Mouse (Mus musculus): ENCODE data around the gene Auh.

Auh gene

GRCm38 (mm10) chr13:52921065-52921825 lies 8.2 kb downstream of the Auh start:
- DNase-seq, result no peak

GRCm38 (mm10) chr13:52919790-52920352 lies 9.6 kb downstream of the Auh start:
- no peak for DNase-seq

GRCm38 (mm10) chr13:52918333-52918732 lies 11.1 kb downstream of the Auh start:
- DNase-seq, result no peak

GRCm38 (mm10) chr13:52914591-52915110 lies 14.8 kb downstream of the Auh start:
- DNase-seq, result no peak

- DNase-seq, result no peak
Observed at GRCm38 (mm10) chr13:52913926-52914325, 15.6 kb downstream of the Auh start.

- DNase-seq, result no peak
Observed at GRCm38 (mm10) chr13:52912495-52912894, 17.0 kb downstream of the Auh start.

GRCm38 (mm10) chr13:52911259-52911658 lies 18.2 kb downstream of the Auh start:
- no peak for DNase-seq

GRCm38 (mm10) chr13:52906296-52906695 lies 23.2 kb downstream of the Auh start:
- no peak for DNase-seq

- no peak for DNase-seq
Observed at GRCm38 (mm10) chr13:52904175-52904574, 25.3 kb downstream of the Auh start.

GRCm38 (mm10) chr13:52903767-52904166 lies 25.7 kb downstream of the Auh start:
- DNase-seq, result no peak

GRCm38 (mm10) chr13:52902517-52902916 lies 27.0 kb downstream of the Auh start:
- DNase-seq, result no peak

- peak; percentile 38 to 67 for DNase-seq
Observed at GRCm38 (mm10) chr13:52899664-52900063, 29.8 kb downstream of the Auh start.

- no peak for DNase-seq
Observed at GRCm38 (mm10) chr13:52897806-52898205, 31.7 kb downstream of the Auh start.

- DNase-seq, result no peak
Observed at GRCm38 (mm10) chr13:52892791-52893190, 36.7 kb downstream of the Auh start.

- DNase-seq, result no peak
Observed at GRCm38 (mm10) chr13:52892065-52892503, 37.4 kb downstream of the Auh start.

- DNase-seq, result no peak
Observed at GRCm38 (mm10) chr13:52890313-52890712, 39.2 kb downstream of the Auh start.

GRCm38 (mm10) chr13:52886779-52887178 lies 42.7 kb downstream of the Auh start:
- no peak for DNase-seq

- DNase-seq, result no peak
Observed at GRCm38 (mm10) chr13:52883960-52884326, 45.5 kb downstream of the Auh start.

- DNase-seq, result no peak
Observed at GRCm38 (mm10) chr13:52883084-52883959, 46.2 kb downstream of the Auh start.

GRCm38 (mm10) chr13:52880386-52880785 lies 49.1 kb downstream of the Auh start:
- DNase-seq, result no peak

- no peak for DNase-seq
Observed at GRCm38 (mm10) chr13:52879918-52880317, 49.6 kb downstream of the Auh start.

- no peak for DNase-seq
Observed at GRCm38 (mm10) chr13:52879291-52879690, 50.2 kb downstream of the Auh start.

GRCm38 (mm10) chr13:52878823-52879222 lies 50.7 kb downstream of the Auh start:
- no peak for DNase-seq
